Mouse (Mus musculus) G1E (cell line): ENCODE measurements around the gene Gm42791.

Experiments
- CTCF ChIP-seq: IDR thresholded peaks from 2 replicates; pipeline ENCODE4 v1.5.1; 2012; ENCODE audit warnings: low read depth, low read length, inconsistent platforms, mixed read lengths
- POLR2AphosphoS5 ChIP-seq: IDR thresholded peaks from 2 replicates; pipeline ENCODE4 v1.6.1; 2012; ENCODE audit warnings: low read depth, low read length, inconsistent platforms; ENCODE audit not compliant: insufficient replicate concordance

- TF ChIP-seq POLR2AphosphoS5 (no peak), CTCF (no peak)
Observed at GRCm38 (mm10) chr5:148946787-148947186, 48.2 kb downstream of the Gm42791 start.
